Mouse (Mus musculus) ES-Bruce4 (cell line): Measurements from ENCODE around the gene Xrcc2. TPM values are rescaled to one million over a fixed set of nuclear protein-coding genes. Genes with fewer than 3 reads are reported as not detected.

ENCODE experiments used
- H3K27ac ChIP-seq: 2 replicates; pipeline ENCODE4 v1.5.1; 2012; ENCODE audit warnings: low read length, inconsistent platforms; ENCODE audit not compliant: insufficient read depth
- H3K27me3 ChIP-seq: 2 replicates; pipeline ENCODE4 v1.6.1; 2012; ENCODE audit warnings: mild to moderate bottlenecking, low read length, inconsistent platforms; ENCODE audit not compliant: control insufficient read depth, poor library complexity, insufficient read depth, severe bottlenecking
- H3K36me3 ChIP-seq: 2 replicates; pipeline ENCODE4 v1.6.1; 2012; ENCODE audit warnings: inconsistent platforms, mild to moderate bottlenecking, low read length, moderate library complexity; ENCODE audit not compliant: control insufficient read depth, poor library complexity, insufficient read depth, severe bottlenecking
- H3K4me1 ChIP-seq: one replicate; pipeline ENCODE4 v1.8.1; 2011; ENCODE audit warnings: low read length; ENCODE audit not compliant: control insufficient read depth, insufficient read depth
- H3K4me3 ChIP-seq: 2 replicates; pipeline ENCODE4 v1.5.1; 2011; ENCODE audit warnings: low read depth, mild to moderate bottlenecking, low read length
- H3K9ac ChIP-seq: 2 replicates; pipeline ENCODE4 v1.6.1; 2012; ENCODE audit warnings: low read depth, mild to moderate bottlenecking, inconsistent platforms; ENCODE audit not compliant: poor library complexity, severe bottlenecking
- H3K9me3 ChIP-seq: replicated peaks from 2 replicates; pipeline ENCODE4 v1.6.1; 2012; ENCODE audit warnings: mild to moderate bottlenecking, low read length, inconsistent platforms; ENCODE audit not compliant: control insufficient read depth, poor library complexity, insufficient read depth, severe bottlenecking
- CTCF ChIP-seq: IDR thresholded peaks from one replicate; pipeline ENCODE4 v1.8.1; 2011; ENCODE audit warnings: low read depth, low read length
- EP300 ChIP-seq: IDR thresholded peaks from 2 replicates; pipeline ENCODE4 v1.6.1; 2011; ENCODE audit warnings: low read depth, low read length; ENCODE audit not compliant: insufficient read depth
- POLR2A ChIP-seq: IDR thresholded peaks from one replicate; pipeline ENCODE4 v1.8.1; 2011; ENCODE audit warnings: low read length; ENCODE audit not compliant: insufficient read depth
- polyA plus RNA-seq: library from polyadenylated mRNA; stranded (reverse); fragments of >200 nt; gene quantifications from 2 replicates; pipeline ENCODE4 v1.2.4, GENCODE M21; 2011; ENCODE audit warnings: low read depth; ENCODE audit not compliant: missing spikeins, insufficient read depth, insufficient read length

Xrcc2 gene
- 19.0 and 22.1 TPM in 2 replicates for polyA plus RNA-seq

GRCm38 (mm10) chr5:25705567-25706349, at the start of gene Xrcc2:
Gene Xrcc2 (minus strand): TSS chr5:25705825.
- H3K4me1 ChIP-seq, result peaks cover 2% of the 10 kb centered on the region
- TF ChIP-seq EP300 (0 out of 2 replicates have a peak, but pooled peaks have one; percentile 2), CTCF (no peak), POLR2A (peak; percentile 86)
- no peaks in the 10 kb centered on the region for H3K27me3 ChIP-seq
- no peaks in the 10 kb centered on the region for H3K9me3 ChIP-seq
- H3K27ac ChIP-seq, result no peak within 1 kb of the TSS
- peaks cover 5% of the 10 kb centered on the region for H3K36me3 ChIP-seq
- H3K9ac ChIP-seq, result peak within 1 kb of the TSS; percentile 71
- peak within 1 kb of the TSS; percentile 89 for H3K4me3 ChIP-seq

DNA sequence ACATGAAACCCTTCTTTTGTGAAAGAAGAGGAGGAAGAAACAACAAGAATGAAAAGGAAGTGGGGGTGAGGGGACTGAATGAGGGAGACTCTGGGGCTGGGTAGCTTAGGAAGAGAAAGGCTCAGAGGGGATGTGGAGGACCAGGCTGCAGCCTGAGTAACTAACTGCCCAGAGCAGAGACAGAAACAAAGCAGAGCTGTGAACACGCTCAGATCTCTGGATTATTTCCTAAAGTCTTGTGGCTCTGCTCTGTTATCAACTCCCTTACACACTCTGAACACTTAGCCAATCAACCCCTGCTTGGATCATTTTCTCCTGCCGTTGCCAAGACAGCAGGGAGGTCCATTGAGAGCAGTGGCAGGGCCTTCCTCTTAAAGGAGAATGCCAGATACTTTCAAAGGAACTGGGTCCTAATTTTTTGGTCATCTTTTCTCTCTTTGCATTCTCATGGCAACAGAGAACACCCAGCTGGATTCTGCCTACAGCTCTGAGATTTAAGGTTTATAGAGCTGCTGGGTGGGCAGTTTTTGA, 48.7 kb upstream of the Xrcc2 start:
- no peaks in the 10 kb centered on the region; the same call in 1 of the 2 replicates for H3K27me3 ChIP-seq
- H3K9me3 ChIP-seq, result no peaks in the 10 kb centered on the region
- no peaks in the 10 kb centered on the region for H3K4me1 ChIP-seq
- no peak overlapping the region for H3K9ac ChIP-seq
- no peaks in the 10 kb centered on the region for H3K36me3 ChIP-seq
- TF ChIP-seq POLR2A (no peak), CTCF (no peak), EP300 (no peak)
- no peak overlapping the region for H3K4me3 ChIP-seq
- H3K27ac ChIP-seq, result no peak overlapping the region

GRCm38 (mm10) chr5:25753556-25754235, 48.1 kb upstream of the Xrcc2 start:
- H3K9ac ChIP-seq, result no peak overlapping the region
- no peaks in the 10 kb centered on the region; the same call in 1 of the 2 replicates for H3K27me3 ChIP-seq
- H3K4me3 ChIP-seq, result no peak overlapping the region

DNA sequence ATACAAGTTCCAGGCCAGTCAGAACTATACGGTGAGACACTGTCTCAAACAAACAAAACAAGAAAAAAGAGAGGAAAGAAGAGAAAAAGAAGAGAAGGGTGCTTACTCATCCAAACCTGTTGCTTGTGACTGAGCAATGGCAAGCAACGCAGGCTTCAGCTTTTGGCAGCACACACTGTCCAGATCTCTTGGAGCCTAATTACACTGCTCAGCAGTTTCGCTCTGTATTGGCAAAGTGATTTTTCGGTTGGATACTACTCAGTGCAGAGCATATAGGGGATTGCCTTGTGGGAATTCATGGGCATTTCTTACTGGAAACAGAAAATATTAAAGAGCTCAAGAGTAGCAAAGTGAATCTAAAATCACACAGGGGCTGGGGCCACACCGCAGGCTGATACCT, 47.2 kb upstream of the Xrcc2 start:
- TF ChIP-seq EP300, result no peak
- TF ChIP-seq POLR2A, result no peak
- no peak for TF ChIP-seq CTCF
- no peak overlapping the region for H3K4me3 ChIP-seq
- no peaks in the 10 kb centered on the region for H3K36me3 ChIP-seq
- H3K9me3 ChIP-seq, result no peaks in the 10 kb centered on the region
- no peak overlapping the region for H3K27ac ChIP-seq
- H3K4me1 ChIP-seq, result no peaks in the 10 kb centered on the region
- H3K27me3 ChIP-seq, result no peaks in the 10 kb centered on the region; the same call in 1 of the 2 replicates
- no peak overlapping the region for H3K9ac ChIP-seq

More at GRCm38 (mm10) chr5:25753556-25754235, 48.1 kb upstream of the Xrcc2 start:
- Histone ChIP-seq H3K9me3 (no peaks in the 10 kb centered on the region), H3K4me1 (no peaks in the 10 kb centered on the region), H3K27ac (no peak overlapping the region), H3K36me3 (no peaks in the 10 kb centered on the region)
- TF ChIP-seq CTCF, result no peak
- no peak for TF ChIP-seq POLR2A
- no peak for TF ChIP-seq EP300

DNA sequence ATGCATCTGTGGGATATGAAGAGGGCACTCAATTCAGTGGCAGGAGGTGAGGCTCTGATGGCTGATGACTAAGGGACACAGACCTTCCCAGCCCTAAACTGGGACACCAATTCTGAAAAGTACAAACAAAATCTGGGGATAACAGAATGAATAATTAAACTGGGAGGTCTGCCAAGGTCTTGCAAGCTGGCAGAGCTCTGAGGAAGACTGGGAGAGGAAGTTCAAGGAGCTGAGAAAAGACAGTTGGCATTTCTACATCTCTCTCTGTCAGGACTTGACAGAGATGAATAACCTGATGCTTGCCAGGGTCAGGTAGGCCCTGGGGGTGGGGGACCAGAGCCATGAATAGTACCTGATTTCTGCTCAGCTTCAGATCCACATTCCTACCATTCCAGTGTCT, 45.9 kb upstream of the Xrcc2 start:
- TF ChIP-seq CTCF (no peak), POLR2A (no peak), EP300 (no peak)
- H3K4me3 ChIP-seq, result no peak overlapping the region
- H3K9me3 ChIP-seq, result no peaks in the 10 kb centered on the region
- H3K36me3 ChIP-seq, result no peaks in the 10 kb centered on the region
- H3K4me1 ChIP-seq, result no peaks in the 10 kb centered on the region
- no peaks in the 10 kb centered on the region; the same call in 1 of the 2 replicates for H3K27me3 ChIP-seq
- H3K9ac ChIP-seq, result no peak overlapping the region
- no peak overlapping the region for H3K27ac ChIP-seq
